Mouse (Mus musculus) fibroblast of lung, adult 2 months (primary cell): ENCODE results near the gene Map1b.

Experiments used
- DNase-seq: peaks from one replicate; pipeline ENCODE4 v3.0.0-alpha.2; 2011; ENCODE audit warnings: low read depth

Map1b gene

DNA sequence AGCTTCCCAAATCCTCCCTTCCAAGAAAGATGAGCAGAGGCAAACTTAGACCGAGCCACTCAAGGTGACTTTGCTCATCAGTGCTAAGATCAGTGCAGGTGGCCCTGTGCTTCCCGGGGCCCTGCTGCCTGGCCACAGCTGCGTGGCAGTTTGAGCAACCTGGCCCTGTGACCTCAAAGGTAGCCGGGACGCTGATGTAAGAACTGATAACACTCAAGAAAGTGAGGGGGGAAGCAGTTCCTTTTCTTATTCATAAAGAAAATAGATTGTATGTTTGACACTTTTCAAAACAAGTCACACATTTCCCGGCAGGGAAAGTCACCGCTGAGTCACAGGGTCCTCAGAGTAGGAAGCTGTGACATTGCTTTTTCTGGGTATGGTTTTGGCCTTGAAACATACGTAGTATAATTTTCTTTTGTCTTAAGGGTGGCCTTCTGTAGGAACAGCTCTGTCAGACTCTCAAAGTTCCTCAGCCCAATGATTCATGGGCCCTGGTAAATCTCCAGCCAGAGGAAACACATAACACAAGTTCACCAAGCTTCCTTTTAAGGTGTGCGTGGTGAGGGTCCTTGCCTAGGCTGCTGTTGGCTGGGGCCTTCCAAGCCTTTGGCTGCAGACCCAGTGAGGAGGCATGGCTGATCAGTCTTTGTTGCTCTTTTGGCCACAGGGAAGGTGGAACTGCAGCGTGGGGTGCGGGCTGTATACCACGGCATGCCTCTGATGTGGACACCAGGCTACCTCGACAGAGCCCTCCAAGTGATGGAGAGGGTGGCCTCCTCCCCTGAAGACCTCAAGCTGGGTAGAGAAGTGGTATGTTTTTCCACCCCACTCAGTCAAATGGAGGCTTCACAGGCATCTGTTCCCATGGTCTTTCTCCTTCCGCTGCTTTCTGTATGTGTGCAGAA, 105.5 kb downstream of the Map1b start:
- DNase-seq = no peak

DNA sequence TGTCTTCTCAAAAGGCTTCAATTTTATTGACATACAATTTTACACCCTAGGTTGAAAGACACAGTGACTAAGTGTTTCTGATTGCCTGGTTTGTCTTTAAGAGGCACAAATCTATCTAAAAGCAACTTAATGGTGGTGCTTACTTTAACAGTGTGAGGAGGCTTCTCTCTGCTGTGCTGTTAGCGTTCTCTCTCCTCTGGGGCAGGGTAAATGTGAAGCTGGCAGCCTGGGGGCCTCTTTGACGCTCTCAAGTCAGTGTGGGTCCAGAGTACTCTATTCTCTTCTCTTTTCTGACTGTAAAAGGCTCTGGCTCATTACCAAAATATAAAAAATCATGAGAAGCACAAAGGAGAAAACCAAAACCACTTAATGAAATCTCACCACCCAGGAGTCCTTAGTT, 107.1 kb downstream of the Map1b start:
- DNase-seq = no peak

DNA sequence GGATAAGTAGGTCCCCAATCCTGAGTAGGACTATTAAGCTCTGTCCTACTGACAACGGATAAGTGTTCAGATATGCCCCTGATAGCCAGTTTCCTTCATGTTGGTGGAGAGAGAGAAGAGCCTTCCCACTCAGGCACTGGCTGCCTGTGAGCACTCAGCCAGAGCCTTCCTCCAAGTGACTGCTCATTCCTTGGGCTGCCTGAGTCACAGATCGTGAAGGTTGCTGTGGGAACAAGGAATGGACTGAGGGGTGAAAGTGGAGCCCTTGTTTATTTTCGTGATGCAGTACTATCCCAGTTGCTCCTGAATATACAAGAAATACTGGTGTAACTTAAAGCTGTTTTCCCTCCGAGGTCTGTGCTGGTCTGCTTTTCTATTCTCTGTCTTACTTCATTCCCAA, 117.0 kb downstream of the Map1b start:
- peak; percentile 53 for DNase-seq

DNA sequence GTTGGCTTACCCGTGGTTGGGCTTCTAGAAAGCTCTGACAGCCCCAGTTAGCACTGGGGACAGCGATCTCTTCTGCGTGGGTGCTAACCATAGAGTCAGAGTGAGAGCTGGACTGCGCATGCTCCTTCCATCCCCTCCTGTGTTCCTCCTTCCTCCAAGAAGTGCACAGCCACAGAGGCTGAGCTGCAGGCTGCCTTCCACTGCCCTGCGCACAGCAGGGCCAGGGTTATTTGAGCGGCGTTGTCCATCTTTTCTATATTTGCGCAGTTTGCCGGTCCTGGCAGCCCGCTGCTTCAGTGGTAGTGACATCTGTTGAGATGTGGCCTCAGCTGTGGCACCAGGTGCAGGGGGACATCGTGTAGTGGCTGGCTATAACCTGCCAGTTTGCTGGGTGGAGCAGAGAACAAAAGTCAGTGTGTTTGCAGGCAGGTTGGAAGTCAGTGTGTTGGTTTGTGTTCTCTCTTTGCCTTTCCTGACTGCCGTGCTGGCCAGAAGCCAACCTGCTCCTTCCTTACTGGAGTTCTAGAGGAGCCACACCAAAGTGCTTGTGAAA, 118.1 kb downstream of the Map1b start:
- no peak for DNase-seq

DNA sequence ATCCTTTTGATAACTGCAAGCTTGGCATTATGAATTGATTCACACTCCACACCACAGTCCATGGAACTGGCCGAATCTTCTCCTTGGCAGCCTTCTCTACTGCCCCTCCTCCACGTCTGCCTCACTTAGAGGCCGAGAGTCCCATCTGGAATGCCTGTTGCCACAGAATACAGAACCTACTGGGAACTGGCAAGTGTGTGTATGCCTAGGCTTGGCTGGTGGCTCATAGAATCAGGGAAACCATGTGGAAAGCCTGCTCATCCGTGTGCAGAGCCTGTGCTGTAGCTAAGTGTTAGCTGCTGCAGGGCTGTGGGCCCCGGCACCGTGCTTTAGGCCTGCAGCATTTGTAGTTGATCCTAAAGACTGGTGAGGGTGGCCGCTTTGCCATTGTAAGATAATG, 119.1 kb downstream of the Map1b start:
- DNase-seq = no peak

DNA sequence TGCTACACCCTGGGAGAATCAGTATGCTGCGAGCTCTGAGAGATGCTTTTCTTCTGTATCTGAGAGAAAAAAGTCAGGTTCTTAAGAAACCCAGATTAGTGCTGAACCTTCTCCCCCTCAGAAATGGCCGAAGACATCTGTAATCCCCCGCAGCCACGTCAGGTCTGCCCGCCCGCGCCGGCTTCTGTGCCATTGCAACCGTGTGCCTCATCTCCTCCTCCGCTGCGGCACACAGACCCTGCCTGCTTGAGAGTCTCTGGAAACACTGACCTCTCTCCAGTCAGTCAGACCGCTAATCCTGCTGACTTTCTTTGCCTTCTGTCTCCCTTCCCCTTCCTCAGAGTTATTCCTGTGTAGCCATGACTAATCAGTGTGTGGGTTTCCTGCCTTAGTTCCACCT, 120.8 kb downstream of the Map1b start:
- DNase-seq = no peak

DNA sequence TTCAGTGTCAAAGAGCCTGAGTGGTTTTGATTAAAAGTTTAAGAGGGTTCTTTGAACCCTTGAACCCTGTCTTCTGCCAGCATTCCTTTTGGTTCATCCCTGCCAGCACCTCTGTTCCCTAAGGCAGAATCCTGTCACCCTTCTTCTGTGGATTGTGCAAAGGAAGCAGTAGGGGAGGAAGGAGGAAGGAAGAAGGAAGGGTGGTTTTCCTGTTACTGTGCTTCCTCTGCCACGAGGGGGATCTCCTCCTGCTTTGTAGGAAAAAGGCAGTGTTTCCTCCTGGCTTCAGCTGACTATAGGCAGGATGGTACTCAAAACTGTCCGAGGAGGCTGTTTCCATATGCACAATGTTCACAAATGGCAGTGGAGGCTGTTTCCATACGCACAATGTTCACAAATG, 121.6 kb downstream of the Map1b start:
- DNase-seq = no peak

DNA sequence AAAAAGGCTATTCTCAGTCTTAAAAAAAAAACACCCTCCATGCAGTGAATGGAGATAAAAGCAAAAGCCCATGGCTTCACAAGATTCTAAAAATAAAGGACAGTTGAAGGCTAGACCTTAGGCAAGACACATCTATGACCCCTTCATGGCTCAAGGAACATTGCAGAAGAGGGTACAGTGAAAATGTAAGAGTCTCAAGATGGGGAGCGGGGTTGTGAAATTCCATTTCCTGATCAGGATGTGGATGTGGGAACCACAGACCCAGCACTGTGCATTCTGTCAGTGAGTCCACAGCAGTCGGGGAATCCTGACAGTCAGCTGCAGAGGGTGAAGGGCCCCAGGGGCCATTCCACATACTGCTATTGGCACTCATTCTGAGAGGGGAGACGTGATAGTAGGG, 123.2 kb downstream of the Map1b start:
- no peak for DNase-seq

DNA sequence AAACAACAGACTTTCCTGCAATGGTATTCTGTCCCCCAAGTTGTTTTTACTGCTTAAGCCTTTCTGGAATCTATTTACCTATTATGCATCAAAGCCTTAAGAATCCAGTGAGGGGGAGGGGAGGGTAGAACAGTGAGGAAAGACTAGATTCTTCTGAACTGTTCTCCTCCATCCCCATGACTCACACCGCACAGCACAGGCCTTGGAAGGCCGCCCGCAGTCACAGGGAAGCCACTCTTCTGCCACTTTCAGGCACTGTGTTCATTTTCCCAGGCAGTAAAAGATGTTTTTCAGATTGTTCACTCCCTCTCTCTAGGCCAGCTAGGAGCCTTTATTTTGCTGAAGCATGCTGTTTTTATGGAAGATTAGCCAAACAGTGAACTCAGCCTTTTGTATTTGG, 124.9 kb downstream of the Map1b start:
- DNase-seq = peak; percentile 95

DNA sequence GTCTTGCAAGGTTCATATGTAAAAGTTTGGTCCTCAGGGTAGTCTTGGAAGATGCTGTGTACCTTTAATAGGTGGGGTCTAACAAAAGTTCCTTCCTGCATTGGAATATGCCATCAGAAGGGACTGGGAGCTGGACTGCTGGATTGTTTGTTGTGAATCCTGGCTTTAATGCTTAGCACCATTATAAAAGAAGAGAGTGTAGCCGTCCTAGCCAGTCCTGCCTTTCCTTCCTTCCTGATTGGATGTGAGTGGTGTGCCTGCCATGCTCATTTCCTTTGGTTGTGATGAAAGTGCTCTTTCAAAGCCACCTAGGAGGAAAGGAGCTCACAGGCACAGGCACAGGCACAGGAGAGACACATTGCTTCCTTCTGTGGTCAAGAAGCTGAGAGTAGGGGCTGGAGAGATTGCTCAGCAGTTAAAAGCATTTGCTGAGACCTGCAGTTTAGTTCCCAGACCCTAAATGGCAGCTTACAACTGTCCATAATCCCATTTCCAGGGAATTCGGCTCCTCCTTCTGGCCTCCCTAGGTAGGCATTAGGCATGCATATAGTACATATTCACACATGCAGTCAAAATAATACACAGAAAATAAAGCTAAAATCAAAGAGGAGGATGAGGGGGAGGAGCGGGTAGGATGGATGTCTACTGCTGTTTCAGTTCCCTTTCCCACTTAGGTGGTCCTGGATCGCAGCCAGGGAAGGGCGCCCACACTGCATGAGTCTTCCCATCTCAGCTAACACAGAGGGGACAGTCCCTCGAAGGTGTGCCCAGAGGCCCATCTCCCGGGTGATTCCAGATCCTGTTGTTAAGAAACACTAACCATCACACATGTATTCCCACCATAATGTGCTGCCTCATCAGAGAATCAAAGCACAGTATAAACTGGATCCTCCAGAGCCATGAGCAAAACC, 128.2 kb downstream of the Map1b start:
- no peak for DNase-seq

DNA sequence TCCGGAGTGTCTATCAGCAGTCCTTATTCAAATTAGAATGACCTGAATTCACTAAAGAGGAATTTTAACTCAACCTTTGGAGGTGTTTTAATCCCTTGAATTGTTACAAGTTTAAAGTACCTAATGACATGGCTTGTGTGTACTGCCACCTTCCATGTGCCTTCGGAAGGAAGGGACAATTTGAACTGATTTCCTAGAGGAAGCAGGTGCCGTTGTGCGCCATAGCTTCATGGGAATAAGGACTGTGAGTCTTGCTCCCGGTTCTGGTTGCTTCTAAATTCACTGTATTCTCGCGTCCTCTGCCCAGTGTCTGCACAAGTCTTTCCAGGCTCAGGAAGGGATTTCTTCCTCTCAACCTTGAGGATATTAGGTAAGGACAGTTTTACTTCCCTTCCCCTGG, 130.0 kb downstream of the Map1b start:
- no peak for DNase-seq

DNA sequence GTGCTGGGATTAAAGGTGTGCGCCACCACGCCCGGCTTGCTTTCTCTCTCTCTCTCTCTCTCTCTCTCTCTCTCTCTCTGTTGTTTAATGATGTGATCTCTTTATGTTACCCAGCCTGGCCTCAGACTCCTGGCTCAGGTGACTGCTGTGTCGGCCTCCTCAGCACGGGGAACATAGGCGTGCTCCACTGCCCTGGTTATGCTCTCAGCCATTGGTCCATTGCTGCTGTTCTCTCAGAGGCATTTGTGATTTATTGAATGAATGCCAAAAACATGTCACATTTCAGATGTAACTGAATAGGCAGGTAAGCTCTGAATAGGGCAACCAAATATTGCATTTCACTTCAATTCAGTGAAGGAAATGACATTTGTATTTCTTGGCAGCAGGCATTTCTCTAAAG, 130.4 kb downstream of the Map1b start:
- DNase-seq = no peak

DNA sequence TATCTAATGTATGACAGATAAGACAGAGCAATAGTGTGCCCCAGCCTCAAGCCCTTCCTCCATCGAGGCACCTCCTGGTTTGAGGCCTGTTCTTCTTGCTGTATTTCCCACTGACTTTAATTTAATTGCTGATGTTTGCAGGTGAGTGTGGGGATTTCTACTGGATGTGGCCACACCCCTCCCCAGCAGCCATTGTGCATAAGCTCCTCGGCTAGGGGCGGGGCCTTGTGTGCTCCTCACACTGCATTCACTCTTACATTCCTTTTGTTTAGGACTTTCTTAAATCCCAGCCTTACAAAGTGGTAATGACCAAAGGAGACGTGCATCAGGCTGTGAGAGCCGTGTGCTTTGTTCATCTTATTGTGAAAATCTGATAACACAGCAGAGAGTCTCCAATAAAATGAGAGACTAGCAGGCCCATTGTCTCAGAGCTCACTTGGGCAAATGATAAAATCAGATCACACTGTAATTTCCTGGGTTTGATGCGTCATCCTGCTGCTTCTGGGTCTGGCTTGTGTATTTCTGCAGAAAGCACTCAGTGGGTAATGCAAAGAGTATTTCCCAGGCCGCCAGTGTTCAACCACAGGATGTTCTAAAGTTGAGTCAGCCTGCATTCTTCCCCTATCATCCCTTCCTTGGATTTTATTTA, 131.7 kb downstream of the Map1b start:
- peak; percentile 63 for DNase-seq

DNA sequence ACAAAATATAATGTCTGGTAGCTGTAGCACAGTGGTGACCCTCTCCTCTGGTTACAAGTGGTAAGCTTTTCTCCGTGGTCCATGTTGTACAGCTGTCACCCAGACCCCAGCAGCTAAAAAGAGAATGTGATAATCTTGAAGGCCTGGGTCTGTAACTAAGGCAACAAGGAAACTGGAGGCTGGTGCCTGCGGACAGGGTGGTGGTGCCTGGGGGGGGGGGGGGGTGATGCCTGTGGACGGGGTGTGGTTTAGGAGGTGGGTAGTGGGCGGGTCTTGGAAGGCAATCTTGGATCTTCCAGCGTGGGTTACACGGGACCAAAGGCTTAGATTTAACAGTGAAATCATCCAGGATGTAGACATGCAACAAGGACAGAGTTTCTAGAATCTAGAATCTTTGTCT, 134.0 kb downstream of the Map1b start:
- no peak for DNase-seq

DNA sequence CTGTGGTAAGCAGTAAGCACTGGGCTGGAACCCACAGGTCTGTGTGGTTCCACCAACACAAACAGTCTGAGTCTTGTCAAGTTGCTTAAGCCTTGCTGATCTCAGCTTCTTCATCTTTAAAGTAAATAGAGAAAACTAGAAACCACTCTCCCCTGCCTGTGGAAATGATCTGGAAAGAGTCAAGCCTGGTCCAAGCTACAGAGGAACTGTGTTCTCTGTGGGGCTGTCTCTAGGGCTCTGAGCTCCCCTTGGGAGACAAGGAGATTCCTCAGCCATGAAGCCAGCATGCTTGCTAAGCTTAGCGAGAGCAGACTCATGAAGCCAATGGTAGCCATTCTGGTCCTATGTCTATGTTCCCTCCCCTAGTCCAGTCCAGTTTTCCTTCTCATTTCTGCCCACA, 138.1 kb downstream of the Map1b start:
- no peak for DNase-seq

DNA sequence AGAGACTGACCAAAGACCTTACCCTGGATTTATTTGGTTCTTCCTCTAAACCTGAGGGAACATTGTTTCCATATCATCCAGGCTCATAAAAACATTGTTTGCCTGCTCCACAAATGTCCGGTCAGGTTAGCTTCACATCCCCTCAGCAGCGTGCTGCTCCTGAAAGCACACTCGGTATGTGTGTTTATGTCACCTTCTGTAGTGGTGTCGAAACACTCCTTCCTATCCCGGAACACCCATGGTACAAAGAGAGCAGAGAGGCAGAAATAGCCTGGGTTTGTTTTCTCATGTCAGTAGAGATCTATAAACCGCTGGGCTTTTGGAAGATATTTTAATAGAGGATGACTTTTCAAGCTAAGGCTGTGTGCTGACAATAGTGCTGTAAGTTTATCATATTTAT, 139.3 kb downstream of the Map1b start:
- no peak for DNase-seq

DNA sequence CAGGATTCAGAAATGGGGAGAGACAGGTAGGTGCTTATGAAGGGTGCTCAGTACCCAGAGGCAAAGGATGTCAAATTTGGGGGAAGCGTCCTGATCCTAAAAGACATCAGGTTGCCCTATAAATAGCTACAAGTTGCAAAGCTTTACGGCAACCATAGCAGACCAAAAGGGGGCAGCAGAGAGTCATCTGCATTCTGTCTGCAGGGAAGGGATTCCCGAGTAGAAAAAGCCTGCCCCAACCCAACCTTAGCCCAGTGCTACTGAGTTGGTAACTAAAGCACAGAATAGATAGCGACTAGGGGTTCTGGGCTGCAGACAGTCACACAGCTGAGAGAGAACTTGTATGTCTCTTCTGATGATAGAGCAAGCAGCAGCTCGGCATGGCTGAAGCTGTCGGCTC, 140.8 kb downstream of the Map1b start:
- DNase-seq = no peak

DNA sequence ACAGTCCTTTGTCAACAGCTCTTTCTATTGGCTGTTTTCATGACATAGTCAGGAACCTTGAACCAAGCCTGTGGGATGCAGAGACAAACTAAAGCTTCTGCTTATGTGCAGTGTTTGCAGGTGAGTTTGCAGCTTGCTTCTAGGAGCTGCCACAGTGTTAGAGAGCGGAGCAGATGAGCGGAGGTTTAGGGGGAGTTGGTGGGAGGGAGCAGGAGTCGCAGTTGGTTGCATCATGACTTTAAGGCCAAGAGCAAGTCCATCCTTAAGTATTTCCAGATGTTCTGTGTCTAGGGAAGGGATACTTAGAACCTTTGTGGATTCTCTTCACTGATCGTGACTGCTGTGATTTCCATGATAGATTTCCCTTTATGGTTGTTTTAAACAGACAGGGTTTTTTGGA, 142.1 kb downstream of the Map1b start:
- DNase-seq = no peak

DNA sequence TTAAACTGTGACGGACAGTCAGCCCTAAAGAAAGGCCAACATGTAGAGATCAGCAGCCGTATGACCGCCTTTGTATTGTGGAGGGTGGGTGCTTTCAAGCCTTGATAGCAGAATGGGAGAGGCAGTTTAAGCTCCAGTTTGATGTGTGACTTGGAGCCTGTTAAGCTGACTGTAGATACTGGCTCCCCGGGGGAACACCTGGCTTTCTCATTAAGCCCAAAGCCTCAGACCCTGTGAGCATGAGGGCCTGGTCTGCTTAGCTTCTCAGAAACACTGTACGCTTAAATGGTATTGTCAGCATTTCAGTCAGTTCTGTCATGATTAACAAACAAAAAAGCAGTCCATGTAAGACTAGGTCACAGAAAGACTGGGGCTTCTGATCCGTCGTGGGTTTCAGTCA, 142.7 kb downstream of the Map1b start:
- no peak for DNase-seq
